Mouse (Mus musculus) left cerebral cortex, postnatal 25 days (tissue): ENCODE measurements around the gene Ssbp3. TPM values are rescaled to one million over a fixed set of nuclear protein-coding genes. Genes with fewer than 3 reads are reported as not detected.

Experiments used
- DNase-seq, 2 experiments: peaks; one replicate each; pipeline ENCODE4 v3.0.0; 2022; ENCODE audit warnings: low spot score in 2 of 2, mixed read lengths in 1 of 2
- intact Hi-C: fragments of 180-260 bp; cut with DNase I; formaldehyde crosslinking; loops from one replicate; pipeline ENCODE4 v1.15.1; 2025
- total RNA-seq, 2 experiments: library from RNA; stranded (reverse); gene quantifications; 2 replicates each; pipeline ENCODE4 v1.2.3; 2021

The Ssbp3 gene
- total RNA-seq, 2 experiments from 2014 or later, result 138 to 157 TPM

DNA sequence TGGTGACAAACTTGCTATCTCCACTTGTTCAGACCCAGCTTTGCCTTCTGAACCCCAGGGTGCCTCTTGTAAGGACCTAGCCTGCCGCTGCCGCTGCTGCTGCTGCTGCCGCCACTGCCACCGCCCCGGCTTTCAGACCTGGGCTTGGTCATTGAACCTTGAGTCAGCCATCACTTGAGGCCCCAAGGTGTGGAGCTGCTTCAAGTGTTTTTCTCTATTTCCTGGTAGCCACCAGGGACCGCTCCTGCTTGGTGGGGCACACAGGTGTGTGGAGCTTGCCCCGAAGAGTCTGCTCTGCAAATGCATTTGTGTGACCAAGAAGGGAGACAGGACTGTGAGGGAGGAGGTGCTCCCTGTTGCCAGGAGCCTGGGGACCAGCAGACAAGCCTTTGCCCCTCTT is 114.4 kb downstream of the Ssbp3 start:
- intact Hi-C loops, result no loop called here
- DNase-seq, result no peak

DNA sequence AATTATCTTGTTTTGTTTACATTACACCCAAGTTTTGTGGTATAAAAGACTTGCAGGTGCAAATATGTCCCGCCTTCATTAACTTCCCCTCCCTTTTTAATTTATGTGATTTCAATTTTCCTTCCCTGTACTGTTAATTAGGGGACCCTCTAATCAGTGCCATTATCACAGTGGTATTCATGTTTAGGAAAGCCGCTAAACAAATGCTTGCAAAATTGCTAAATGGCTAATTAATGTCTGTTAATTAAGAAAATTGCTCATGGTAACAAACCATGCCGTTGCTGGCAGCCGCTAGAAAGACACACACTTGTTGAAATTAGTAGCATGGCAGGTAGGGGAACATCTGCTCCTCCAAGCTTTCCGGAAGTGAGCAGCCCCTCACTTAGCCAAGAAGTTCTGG is 114.9 kb downstream of the Ssbp3 start:
- no peak for DNase-seq
- intact Hi-C loops, result no loop called here

DNA sequence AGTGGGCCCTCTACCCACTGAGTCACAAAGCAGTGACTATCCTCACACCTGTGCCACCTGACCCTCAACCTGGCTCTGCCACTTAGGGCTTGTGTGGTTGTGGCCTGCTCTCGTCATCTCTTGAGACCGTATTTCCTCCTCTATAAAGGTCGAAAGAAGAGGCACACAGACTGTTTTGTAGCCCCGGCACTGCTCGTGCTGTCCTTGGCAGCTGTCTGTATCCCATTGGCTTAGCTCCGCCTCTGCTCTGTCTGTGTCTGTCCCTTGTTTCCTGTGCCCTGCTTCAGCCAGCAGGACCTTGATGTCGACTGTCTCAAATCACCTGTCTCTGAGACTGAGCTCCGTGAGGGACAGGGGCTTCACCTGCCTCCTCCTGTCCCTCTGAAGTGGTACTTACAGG is 116.0 kb downstream of the Ssbp3 start:
- intact Hi-C loops, result no loop called here

DNA sequence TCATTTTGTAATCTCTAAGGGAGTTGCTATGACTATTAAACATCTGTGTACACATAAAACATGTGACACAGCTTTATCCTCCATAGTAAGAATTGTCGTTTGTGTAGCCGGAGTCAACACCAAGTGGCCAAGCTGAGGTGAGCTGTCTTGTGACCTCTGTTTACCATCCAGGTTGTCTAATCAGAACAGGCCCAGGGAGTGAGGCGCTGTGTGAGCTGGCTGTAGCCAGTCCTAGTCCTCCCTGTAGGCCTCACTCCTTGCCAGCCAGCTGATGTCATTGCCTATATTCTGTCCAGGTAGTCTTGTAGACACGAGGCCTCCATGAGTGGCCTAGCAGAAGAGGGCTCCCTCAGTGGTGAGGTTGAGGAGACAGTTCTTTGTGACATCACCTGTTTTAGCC is 125.2 kb downstream of the Ssbp3 start:
- intact Hi-C loops, result no loop called here

More for the DNA sequence above, 116.0 kb downstream of the Ssbp3 start:
- DNase-seq, result no peak

DNA sequence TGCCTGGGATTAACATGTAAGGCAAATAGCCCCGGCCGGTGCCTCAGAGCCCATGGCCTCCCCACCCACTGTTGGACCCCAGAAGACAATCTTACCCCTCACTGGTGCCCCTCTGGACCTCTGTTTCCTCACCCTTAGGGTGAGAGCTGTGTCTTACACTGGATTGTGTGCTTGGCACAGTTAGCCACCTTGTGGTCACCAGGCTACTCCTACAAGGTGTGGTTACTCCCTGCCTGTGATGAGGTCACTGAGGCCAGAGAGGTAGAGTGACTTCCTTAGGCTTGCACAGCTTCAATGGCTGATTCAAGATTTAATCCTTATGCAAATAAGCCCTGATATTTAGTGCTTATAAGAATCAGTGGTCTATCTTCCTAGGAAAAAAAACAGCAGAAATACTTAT is 126.5 kb downstream of the Ssbp3 start:
- intact Hi-C loops, result no loop called here
- DNase-seq, result no peak

More for the DNA sequence above, 125.2 kb downstream of the Ssbp3 start:
- DNase-seq, result no peak

DNA sequence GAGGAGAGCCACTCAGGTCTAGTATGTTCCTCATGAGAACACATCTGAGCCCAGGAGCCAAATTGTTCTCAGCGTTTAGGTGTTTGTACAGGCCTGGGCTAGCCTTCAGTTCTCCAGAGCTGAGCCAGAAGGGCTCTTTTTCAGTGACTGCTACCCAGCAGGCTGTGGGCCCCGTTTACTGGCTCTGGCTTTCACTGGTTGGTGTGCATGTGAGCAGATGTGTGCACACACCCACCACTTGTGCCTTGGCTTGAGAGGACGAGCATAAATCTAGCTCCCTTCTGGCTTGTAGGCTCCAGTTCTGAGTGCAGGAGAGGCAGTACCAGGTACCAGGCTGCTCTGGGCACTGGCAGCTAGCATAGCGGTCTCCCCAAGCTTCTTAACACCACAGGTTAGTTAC is 127.8 kb downstream of the Ssbp3 start:
- intact Hi-C loops, result no loop called here
- peak in 1 of 2 experiments; percentile 81 for DNase-seq

DNA sequence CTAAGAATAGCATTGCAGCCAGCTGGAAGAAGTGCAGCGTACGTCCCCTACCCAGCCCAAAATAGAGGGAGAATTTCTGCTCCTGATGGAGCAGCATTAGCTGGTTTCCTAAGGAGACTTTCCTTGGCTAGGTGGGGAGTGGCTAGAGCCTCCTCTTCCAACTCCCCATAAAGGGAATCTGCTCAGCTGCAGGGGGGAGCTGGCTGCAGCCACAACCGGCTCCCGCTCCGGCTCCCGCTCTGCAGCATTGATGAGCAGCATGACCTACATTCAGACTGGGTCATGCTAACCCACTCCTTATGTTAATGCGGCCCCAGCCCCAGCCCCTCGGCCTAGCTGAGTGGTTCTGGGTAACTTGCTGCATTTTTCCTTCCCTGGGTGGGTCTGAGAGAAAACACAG is 128.8 kb downstream of the Ssbp3 start:
- intact Hi-C loops, result no loop called here
- DNase-seq, result peak; percentile 44 to 50

DNA sequence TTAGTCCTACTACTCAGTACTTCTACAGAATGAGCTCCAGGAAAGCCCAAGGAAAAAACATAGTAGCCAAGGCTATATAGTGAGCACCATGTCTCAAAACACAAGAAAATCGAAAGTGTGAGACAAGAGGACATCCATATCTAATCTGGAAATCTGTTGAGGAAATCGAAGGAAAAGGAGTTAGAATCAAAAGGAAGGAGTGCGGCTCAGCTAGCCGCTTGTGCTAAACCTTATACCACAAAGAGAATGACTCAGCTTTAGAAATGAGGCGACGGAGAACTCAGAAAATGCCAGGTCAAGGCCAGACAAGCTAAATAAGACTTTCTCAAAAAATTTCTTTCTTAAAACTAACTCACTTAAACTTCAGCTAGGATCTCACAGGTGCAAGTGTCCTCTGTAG is 131.8 kb downstream of the Ssbp3 start:
- no peak for DNase-seq
- intact Hi-C loops, result no loop called here

DNA sequence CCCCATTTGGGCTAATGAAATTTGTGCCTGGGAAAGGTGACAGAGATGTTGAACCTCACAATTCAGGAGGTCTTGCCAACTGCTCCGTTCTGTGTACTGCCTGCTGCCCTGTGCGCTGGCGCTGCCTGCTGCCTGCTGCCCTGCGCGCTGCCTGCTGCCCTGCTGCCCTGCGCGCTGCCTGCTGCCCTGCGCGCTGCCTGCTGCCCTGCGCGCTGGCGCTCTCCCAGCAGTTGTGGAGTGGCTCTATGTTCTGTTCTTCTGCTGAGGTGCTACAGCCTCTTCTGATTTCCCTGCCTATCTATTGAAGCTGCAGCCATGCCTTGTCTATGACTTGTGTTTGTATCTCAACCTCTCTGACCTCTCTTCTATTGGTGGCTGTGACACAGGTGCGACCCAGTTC is 134.7 kb downstream of the Ssbp3 start:
- DNase-seq, result no peak
- intact Hi-C loops, result loop anchor here (5.0 kb wide), 1 partner anchor 208 kb away; no protein-coding TSS in a partner anchor

DNA sequence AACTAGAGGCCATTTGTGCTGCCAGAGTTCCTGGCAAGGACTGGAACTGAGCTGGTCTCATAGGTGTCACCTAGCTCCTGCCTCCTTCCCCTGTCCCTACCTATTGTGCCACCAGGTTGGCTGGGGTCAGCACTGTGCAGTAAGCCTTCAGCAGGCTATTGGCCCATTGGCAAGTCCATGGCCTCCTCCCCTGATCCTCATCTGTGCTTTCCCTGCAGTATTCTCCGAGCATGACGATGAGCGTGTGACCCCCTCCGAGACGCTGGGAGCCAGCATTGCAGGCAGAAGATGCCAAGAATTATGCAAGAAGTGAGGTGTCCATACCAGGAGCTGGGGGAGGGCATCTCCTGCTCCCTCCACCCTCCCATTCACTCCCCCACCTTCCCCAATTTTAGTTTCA is 137.3 kb downstream of the Ssbp3 start:
- DNase-seq, result peak in 1 of 2 experiments; percentile 43
- intact Hi-C loops, result loop anchor here (5.0 kb wide), 1 partner anchor 211 kb away; no protein-coding TSS in a partner anchor

DNA sequence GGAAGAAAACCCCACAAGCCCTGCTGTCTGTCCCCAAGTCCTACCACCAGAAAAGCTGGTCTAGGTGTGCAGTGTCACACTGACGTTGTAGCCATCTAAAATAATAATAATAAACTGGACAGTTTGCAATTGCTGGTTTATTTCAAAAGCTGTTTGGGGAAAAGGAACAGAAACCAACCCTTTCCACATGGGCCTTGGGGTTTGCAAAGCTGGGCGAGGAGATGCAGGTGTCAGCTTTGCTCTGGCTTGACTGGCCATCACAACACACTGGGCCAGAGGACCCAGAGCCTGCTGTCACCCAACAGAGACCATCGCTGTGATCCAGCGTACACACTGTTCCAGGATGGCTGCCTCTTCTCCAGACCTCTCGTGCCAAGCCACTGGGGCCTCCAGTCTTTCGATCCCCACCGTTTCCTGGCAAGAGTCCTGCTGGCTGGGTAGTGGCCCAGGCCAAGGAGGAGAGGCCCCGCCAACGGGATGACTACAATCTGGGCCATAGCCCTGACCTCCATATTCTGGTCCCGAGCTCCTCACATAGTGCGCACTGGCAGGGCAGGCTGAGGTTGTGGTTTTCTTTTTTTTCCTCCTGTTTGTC is 138.2 kb downstream of the Ssbp3 start:
- no peak for DNase-seq
- intact Hi-C loops, result loop anchor here (5.0 kb wide), 1 partner anchor 211 kb away; no protein-coding TSS in a partner anchor

DNA sequence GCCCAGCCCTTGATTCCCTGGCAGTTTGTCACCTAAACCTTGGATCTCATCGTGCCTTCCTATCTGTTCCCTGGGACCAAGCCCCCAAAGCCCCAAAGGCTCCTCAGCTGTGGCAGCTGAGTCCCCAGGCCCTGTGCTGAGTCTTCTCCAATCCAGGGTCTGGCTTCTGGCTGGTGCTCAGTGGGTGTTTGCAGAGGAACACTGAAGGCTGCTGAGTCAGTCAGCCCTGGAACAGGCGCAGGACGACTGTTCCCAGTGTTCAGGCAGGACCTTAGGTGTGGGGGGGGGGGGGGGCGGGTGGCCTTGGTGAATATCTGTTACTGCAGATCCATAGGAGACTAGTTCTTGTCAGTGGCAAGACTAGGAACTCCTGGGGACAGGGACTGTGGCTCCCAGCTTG is 141.4 kb downstream of the Ssbp3 start:
- intact Hi-C loops, result no loop called here

DNA sequence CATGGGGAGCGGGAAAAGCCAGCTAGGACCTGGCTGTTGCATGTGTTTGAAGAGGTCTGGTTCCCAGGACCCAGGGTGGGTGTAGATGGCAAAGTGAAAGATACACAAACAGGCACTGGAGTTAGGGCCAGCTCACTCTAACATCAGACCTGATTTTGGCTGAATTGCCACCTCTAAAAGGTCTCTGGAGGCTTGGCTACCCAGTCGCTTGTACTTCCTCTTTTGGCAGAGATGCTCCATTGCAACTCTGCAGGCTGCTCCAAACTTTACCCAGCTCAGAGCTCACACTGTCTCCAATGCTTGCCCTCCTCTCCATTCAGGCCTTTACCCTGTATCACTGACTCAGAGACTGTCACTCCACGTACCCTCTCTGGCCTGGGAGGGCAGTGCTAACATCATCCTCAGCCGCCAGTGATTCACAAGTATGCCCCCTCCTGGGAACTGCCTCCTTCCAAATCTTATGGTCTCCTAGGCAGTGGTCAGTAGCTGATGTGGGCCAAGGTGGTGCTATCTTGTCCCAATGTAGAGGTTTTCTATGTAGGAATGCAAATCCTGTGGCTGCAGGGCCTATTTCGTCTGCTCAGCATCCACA is 142.6 kb downstream of the Ssbp3 start:
- intact Hi-C loops, result no loop called here
- DNase-seq, result no peak

More for the DNA sequence above, 141.4 kb downstream of the Ssbp3 start:
- no peak for DNase-seq

DNA sequence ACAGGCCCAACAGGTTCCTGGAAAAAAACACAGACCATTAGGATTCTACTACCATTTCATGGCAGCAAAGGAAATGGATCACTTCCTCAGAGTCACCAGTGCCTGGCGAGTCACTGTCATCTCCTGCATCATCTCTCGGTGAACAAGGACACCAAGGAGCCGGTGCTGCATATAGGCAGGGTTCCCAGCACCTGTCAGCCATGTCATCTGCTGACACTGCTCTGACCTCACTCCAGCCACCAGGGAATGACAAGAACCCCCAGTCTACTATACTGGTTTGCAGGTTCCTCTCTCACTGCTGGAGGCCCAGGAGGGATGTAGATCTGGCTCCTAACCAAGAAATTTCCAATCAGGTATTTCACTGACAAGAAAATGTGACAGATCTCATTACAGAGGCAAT is 145.6 kb downstream of the Ssbp3 start:
- DNase-seq, result no peak
- intact Hi-C loops, result no loop called here

DNA sequence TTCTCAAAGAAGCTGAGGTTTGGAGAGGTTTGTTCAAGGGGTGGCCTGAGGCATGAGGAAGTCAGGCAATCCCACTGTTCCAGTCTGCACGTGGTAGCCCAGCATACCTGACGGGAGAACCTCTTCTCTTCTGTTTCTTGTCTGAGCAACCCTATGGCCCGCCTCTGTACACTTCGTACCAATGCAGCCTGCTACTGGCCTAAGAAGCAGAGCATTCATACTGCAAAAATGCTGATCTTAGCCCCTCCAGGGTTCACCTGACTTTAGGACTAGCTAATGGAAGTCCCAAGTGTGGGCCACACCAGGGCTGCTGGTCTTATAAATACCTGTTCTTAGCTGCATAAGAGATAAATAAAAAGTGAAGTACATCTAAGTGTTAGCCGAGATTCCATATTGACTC is 147.8 kb downstream of the Ssbp3 start:
- DNase-seq, result no peak
- intact Hi-C loops, result no loop called here

DNA sequence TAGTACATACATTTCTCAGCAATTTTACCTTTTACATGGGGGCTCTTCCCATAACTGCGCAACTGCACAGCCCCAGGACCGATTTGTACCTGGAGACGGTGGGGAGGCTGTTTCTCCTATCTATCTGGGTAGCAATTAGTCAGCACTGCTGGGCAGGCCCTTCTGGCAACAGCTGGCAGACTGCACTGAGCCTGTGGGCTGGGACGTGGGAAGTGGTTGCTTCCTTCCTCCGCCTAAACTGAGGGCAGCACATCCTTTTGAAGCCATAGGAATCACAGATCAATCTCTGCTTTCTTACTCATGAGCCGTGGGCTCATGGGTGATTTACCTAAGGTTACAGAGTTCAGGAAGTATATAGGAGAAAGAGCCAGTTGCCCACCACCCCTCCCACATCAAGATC is 148.3 kb downstream of the Ssbp3 start:
- intact Hi-C loops, result no loop called here
- peak; percentile 34 to 36 for DNase-seq

DNA sequence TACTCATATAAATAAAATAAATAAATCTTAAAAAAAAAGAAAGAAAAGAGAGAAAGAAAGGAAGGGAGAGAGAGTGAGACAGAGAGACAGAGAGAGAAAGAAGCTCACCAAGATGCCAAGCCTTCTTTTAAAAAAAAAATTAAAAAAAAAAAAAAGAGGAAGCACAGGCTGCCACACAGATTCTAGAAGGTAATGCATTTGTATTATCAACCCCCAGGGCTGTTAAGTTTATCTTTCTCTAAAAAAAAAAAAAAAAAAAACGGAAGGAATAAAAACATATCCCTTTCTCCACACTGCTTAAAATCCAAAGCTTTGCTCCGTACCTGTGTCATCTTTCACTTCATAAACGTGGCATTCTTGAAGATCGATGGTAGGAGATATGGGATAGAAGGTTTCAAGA is 151.1 kb downstream of the Ssbp3 start:
- intact Hi-C loops, result no loop called here
- no peak for DNase-seq

DNA sequence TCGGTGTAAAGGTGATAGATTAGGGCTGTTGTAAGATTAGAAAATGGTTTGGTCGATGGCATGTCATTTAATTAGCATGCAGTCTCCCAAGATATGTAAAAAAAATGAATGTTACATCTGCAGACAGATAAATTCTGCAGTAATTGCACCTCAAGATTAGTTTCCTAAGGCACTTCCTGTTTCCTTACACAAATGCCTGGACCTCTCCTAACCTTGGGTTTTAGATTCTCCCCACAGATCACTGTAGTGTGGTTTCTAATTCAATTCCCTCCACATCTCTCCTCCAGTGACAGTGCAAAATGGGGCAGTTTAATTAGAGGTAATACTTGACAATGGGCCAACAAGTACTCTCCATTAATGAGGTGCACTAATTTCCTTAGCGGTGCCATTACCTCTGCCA is 152.7 kb downstream of the Ssbp3 start:
- intact Hi-C loops, result no loop called here
- DNase-seq, result no peak

DNA sequence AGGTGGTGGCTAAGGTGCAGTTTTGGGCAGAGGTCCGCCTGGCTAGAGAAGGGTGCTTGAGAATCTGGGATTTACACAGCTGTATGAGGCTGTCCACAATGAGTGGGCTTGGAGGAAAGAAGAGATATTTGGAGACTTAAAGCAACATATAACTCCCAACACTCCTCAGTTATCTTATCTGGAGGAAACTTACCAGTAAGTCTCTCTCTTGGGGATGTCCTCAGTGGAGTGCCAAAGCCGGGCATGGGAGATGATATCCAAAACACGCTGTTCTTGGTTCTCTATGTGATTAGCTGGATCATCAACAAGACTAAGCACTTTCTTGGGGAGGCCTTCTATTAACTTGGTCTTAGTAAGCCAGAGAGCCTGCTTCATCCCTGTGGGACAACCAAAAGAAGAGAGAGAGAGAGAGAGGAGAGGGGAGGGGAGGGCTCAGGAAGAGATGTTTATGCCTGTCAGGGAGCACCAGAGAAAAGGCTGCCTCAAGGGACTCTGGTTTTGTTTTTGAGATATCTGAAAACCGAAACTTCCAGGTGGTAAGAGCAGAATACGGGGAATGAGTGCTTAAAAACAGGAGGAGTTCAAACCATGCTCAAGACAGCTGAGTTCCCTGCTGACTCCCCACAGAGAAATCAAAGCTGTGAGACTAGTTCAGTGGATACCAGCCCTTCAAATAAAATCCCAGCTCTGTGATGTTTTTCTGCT is 154.0 kb downstream of the Ssbp3 start:
- no peak for DNase-seq
- intact Hi-C loops, result no loop called here

DNA sequence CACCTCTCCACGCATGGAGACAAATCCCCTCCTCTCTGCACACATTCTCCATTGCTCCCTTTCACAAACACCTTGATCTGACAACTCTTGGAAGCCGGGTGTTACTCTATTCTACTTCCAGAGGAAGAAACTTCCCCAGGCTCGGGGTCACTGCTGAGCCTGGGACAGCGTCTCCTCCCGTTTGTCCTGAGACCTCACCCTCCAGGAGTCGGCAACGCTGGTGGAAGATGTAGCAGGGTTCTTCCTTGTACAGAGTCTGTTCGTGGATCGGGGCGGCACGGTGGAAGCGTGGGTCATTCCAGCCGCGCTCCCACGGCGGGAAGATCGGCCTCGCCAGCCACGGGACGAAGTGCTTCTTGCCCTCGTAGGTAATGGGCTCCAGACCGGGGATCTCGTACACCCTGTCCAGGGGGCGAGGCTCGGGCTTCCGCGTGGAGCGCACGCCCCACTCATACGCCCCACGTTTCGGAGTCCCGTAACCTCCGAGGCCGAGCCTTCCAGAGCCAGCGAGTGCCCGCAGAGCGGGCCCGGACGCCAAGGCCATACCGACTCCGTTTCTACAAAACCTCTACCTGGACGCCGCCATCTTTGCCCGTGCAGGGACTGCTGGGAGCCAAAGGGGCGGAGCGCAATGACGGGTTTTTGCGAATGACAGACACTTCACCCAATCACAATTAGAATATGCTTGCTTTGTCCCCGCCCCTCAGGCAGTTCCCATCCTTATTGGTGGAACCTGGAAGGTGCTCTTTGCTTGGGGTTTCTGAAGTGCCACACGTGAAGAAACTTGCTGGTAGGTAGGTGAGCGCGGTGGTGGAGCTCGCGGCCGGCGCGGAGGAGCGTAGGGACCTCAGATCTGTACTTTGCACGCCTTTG is 156.0 kb downstream of the Ssbp3 start, which contains the start of the genes Mrpl37 and Cyb5rl:
TSS of gene Mrpl37 (minus strand) at position 617 of the 873 bp plus-strand sequence.
TSS of gene Cyb5rl (plus strand) at position 737 of the 873 bp plus-strand sequence.
- intact Hi-C loops, result no loop called here
- DNase-seq, result peak; percentile 96 to 99
